Mouse (Mus musculus) limb, embryonic 11.5 days (tissue): ENCODE results near the gene Cenpn. TPM values are rescaled to one million over a fixed set of nuclear protein-coding genes. Genes with fewer than 3 reads are reported as not detected.

Experiments
- polyA plus RNA-seq: library from polyadenylated mRNA; unstranded; fragments of >200 nt; fragmentation: Nextera tagmentation; extraction: Ambion mirVana; gene quantifications from 2 replicates; pipeline ENCODE4 v1.2.1, GENCODE M21; 2014

Gene Cenpn
- polyA plus RNA-seq, 1 experiment from 2014 or later, result 53.8 TPM

Other genes with a start within 250 kb of the Cenpn start
- gene Cdyl2, start 188.7 kb upstream of the Cenpn start, polyA plus RNA-seq, result 6.3 and 6.4 TPM in 2 replicates
- gene Cmc2, start 275 bp upstream of the Cenpn start, polyA plus RNA-seq, result 74.2 and 82.7 TPM in 2 replicates
- gene Atmin, start 21.7 kb downstream of the Cenpn start, polyA plus RNA-seq, result 13.4 and 14.8 TPM in 2 replicates
- gene 1700030J22Rik, start 57.2 kb downstream of the Cenpn start, polyA plus RNA-seq, result 2.1 TPM in 2 replicates
- 165 and 172 TPM in 2 replicates for gene Gcsh, start 71.8 kb downstream of the Cenpn start, polyA plus RNA-seq
- gene Pkd1l2, start 160.7 kb downstream of the Cenpn start, polyA plus RNA-seq, result not detected in 2 replicates
- gene Bco1, start 174.1 kb downstream of the Cenpn start, polyA plus RNA-seq, result not detected in 2 replicates
- 2.4 and 2.8 TPM in 2 replicates for gene Gan, start 236.4 kb downstream of the Cenpn start, polyA plus RNA-seq